Mouse (Mus musculus): ENCODE results near the gene Nipal3. TPM values are rescaled to one million over a fixed set of nuclear protein-coding genes. Genes with fewer than 3 reads are reported as not detected.

The Nipal3 gene
- polyA plus RNA-seq, 1 experiment: 5.9 TPM

DNA sequence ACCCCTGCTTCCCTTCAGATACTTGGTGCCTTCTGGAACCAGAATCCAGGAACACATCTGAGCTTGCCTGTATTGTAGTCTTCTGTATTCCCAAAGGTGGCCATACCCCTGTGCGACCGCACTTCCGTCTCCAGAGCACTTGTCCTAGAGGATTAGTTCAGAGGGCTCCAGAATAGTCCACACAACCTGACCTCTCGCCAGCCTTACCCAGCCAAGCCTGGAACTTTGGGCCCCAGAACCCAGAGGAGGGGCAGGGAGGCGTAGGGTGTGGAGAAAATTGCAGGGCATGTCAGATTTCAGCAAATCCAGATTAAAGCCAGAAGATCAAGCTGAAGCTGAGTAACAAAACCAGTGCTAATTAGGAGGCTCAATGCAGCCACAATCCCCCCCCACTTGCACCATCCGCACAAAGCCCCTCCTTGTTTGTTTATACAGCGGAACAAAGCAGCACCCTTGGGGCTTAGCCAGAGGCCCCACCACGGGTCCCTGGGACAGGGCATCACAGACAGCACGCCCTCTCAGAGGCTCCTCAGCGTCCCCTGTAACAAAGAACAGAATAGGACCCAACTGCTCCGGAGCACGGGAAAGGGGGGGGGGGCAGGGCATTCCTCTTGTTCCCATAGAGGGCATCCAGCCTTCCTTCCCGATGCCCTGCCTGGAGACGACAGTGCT, 31.3 kb upstream of the Nipal3 start:
- H3K36me3 ChIP-seq (ENCODE audit: control insufficient read depth): no peaks in the 10 kb centered on the region
- H3K9me3 ChIP-seq (ENCODE audit: control insufficient read depth, low read length): peaks cover 15% of the 10 kb centered on the region
- TF ChIP-seq TAL1 (IDR thresholded peaks at IDR 0.05; ENCODE audit: low read length): no peak
- no peak for TF ChIP-seq GATA1 (IDR thresholded peaks at IDR 0.05; ENCODE audit: low read length)
- no peak overlapping the region for H3K4me3 ChIP-seq (replicated peaks)
- no peaks in the 10 kb centered on the region for H3K4me1 ChIP-seq (ENCODE audit: control insufficient read depth)
- no peaks in the 10 kb centered on the region; the same call in 1 of the 2 replicates for H3K27me3 ChIP-seq (ENCODE audit: control insufficient read depth)

GRCm38 (mm10) chr4:135525057-135525456, 30.2 kb upstream of the Nipal3 start:
- no peak overlapping the region for H3K4me3 ChIP-seq (replicated peaks)
- peaks cover 5% of the 10 kb centered on the region; the same call in 1 of the 2 replicates for H3K9me3 ChIP-seq (ENCODE audit: control insufficient read depth, low read length)
- H3K36me3 ChIP-seq (ENCODE audit: control insufficient read depth): no peaks in the 10 kb centered on the region
- TF ChIP-seq GATA1 (IDR thresholded peaks at IDR 0.05; ENCODE audit: low read length) (no peak), TAL1 (IDR thresholded peaks at IDR 0.05; ENCODE audit: low read length) (no peak)
- no peaks in the 10 kb centered on the region; the same call in 1 of the 2 replicates for H3K27me3 ChIP-seq (ENCODE audit: control insufficient read depth)
- H3K4me1 ChIP-seq (ENCODE audit: control insufficient read depth): no peaks in the 10 kb centered on the region

DNA sequence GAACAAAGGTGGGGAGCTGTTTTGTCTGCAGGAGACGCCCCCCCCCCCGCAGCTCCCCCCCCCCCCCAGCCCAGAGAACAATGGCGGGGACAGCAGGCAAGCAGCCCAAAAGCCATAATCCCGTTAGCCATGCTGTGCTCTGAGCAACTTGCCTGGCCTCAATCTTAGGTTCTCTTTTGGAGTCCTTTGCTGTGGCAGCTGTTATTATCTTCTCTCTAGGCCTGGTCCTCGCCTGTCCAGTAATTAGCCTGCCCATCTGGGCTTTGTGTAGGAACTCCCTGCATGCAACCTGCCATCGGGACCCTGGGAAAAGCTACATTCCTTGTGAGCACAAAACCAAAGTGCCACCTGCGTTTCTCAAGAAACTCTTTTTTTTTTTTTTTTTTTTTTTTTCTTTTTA, 29.1 kb upstream of the Nipal3 start:
- Histone ChIP-seq H3K4me1 (ENCODE audit: control insufficient read depth) (no peaks in the 10 kb centered on the region), H3K27me3 (ENCODE audit: control insufficient read depth) (no peaks in the 10 kb centered on the region; the same call in 1 of the 2 replicates), H3K36me3 (ENCODE audit: control insufficient read depth) (no peaks in the 10 kb centered on the region), H3K9me3 (ENCODE audit: control insufficient read depth, low read length) (no peaks in the 10 kb centered on the region), H3K4me3 (replicated peaks) (no peak overlapping the region)
- TF ChIP-seq TAL1 (IDR thresholded peaks at IDR 0.05; ENCODE audit: low read length) (no peak), GATA1 (IDR thresholded peaks at IDR 0.05; ENCODE audit: low read length) (no peak)

DNA sequence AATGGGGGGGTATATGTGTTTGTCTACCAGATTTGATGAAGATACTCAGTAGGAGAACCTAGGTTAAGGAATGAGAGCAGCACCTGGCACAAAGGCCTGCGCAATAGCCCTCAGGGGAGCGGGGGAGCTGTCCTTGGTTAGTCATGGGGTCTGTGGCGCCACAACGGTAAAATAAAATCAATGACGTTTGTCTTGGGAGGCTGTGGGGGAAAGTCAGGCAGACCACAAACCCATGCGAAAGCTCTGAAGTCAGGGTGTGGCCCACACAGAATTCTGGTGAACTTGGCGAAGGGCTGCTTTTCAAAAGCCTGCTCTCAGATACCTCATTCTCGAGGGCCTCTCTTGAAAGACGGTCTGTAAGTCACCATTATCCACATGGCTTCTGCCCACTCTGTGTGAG, 25.6 kb upstream of the Nipal3 start:
- H3K36me3 ChIP-seq (ENCODE audit: control insufficient read depth): no peaks in the 10 kb centered on the region
- H3K4me1 ChIP-seq (ENCODE audit: control insufficient read depth): no peaks in the 10 kb centered on the region
- H3K9me3 ChIP-seq (ENCODE audit: control insufficient read depth, low read length): no peaks in the 10 kb centered on the region
- H3K27me3 ChIP-seq (ENCODE audit: control insufficient read depth): no peaks in the 10 kb centered on the region; the same call in 1 of the 2 replicates
- H3K4me3 ChIP-seq (replicated peaks): no peak overlapping the region
- TF ChIP-seq TAL1 (IDR thresholded peaks at IDR 0.05; ENCODE audit: low read length) (no peak), GATA1 (IDR thresholded peaks at IDR 0.05; ENCODE audit: low read length) (no peak)

- Histone ChIP-seq H3K9me3 (ENCODE audit: control insufficient read depth, low read length) (no peaks in the 10 kb centered on the region), H3K4me1 (ENCODE audit: control insufficient read depth) (no peaks in the 10 kb centered on the region), H3K27me3 (ENCODE audit: control insufficient read depth) (no peaks in the 10 kb centered on the region), H3K4me3 (replicated peaks) (no peak overlapping the region), H3K36me3 (ENCODE audit: control insufficient read depth) (no peaks in the 10 kb centered on the region)
- TF ChIP-seq TAL1 (IDR thresholded peaks at IDR 0.05; ENCODE audit: low read length): no peak
Observed at GRCm38 (mm10) chr4:135518135-135518534, 23.3 kb upstream of the Nipal3 start.

- Histone ChIP-seq H3K4me1 (ENCODE audit: control insufficient read depth) (no peaks in the 10 kb centered on the region), H3K9me3 (ENCODE audit: control insufficient read depth, low read length) (no peaks in the 10 kb centered on the region), H3K27me3 (ENCODE audit: control insufficient read depth) (no peaks in the 10 kb centered on the region), H3K36me3 (ENCODE audit: control insufficient read depth) (no peaks in the 10 kb centered on the region), H3K4me3 (replicated peaks) (no peak overlapping the region)
- TF ChIP-seq TAL1 (IDR thresholded peaks at IDR 0.05; ENCODE audit: low read length) (no peak), GATA1 (IDR thresholded peaks at IDR 0.05; ENCODE audit: low read length) (no peak)
Observed at GRCm38 (mm10) chr4:135516351-135517316, 21.8 kb upstream of the Nipal3 start.

GRCm38 (mm10) chr4:135514925-135515324, 20.1 kb upstream of the Nipal3 start:
- TF ChIP-seq TAL1 (IDR thresholded peaks at IDR 0.05; ENCODE audit: low read length): no peak
- no peak for TF ChIP-seq GATA1 (IDR thresholded peaks at IDR 0.05; ENCODE audit: low read length)
- Histone ChIP-seq H3K4me3 (replicated peaks) (no peak overlapping the region), H3K4me1 (ENCODE audit: control insufficient read depth) (no peaks in the 10 kb centered on the region), H3K27me3 (ENCODE audit: control insufficient read depth) (no peaks in the 10 kb centered on the region; the same call in 1 of the 2 replicates), H3K9me3 (ENCODE audit: control insufficient read depth, low read length) (no peaks in the 10 kb centered on the region), H3K36me3 (ENCODE audit: control insufficient read depth) (no peaks in the 10 kb centered on the region)

DNA sequence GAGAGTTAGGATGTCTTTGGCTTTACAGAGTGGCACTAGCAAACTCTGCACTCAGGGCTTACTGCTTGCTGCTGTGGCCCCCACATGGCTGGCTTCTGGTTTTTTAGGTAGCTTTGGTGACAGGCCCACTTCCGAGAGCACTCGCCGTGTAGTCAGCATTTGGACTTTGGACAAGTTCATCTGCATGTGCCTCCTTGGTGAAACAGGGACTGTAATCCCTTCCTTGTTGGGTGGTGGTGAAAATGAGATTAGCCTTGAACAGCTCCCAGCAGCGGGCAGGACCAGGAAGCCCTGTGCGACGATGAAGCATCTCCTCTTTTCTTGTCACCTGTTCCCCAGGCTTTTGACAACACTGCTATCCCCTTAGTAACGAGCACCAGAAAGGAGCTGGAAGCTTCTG, 19.0 kb upstream of the Nipal3 start:
- Histone ChIP-seq H3K9me3 (ENCODE audit: control insufficient read depth, low read length) (no peaks in the 10 kb centered on the region), H3K4me1 (ENCODE audit: control insufficient read depth) (no peaks in the 10 kb centered on the region), H3K4me3 (replicated peaks) (no peak overlapping the region), H3K27me3 (ENCODE audit: control insufficient read depth) (no peaks in the 10 kb centered on the region; the same call in 1 of the 2 replicates), H3K36me3 (ENCODE audit: control insufficient read depth) (no peaks in the 10 kb centered on the region)
- TF ChIP-seq GATA1 (IDR thresholded peaks at IDR 0.05; ENCODE audit: low read length) (no peak), TAL1 (IDR thresholded peaks at IDR 0.05; ENCODE audit: low read length) (no peak)

GRCm38 (mm10) chr4:135509515-135509914, 14.7 kb upstream of the Nipal3 start:
- H3K4me3 ChIP-seq (replicated peaks): no peak overlapping the region
- no peaks in the 10 kb centered on the region for H3K36me3 ChIP-seq (ENCODE audit: control insufficient read depth)
- H3K4me1 ChIP-seq (ENCODE audit: control insufficient read depth): peaks cover 17% of the 10 kb centered on the region
- H3K9me3 ChIP-seq (ENCODE audit: control insufficient read depth, low read length): no peaks in the 10 kb centered on the region
- H3K27me3 ChIP-seq (ENCODE audit: control insufficient read depth): no peaks in the 10 kb centered on the region; the same call in 1 of the 2 replicates
- no peak for TF ChIP-seq TAL1 (IDR thresholded peaks at IDR 0.05; ENCODE audit: low read length)
- no peak for TF ChIP-seq GATA1 (IDR thresholded peaks at IDR 0.05; ENCODE audit: low read length)

All from erythroblast, embryonic 14.5 days (primary cell).